Mouse (Mus musculus): ENCODE measurements around the gene Bahcc1. TPM values are rescaled to one million over a fixed set of nuclear protein-coding genes. Genes with fewer than 3 reads are reported as not detected.

Bahcc1 gene
- polyA plus RNA-seq, 1 experiment from 2014 or later: 30.3 TPM

- Histone ChIP-seq H3K36me3 (ENCODE audit: control insufficient read depth, insufficient read depth, low read length) (no peaks in the 10 kb centered on the region), H3K4me2 (ENCODE audit: low read depth, low read length, severe bottlenecking) (no peak overlapping the region), H3K4me3 (ENCODE audit: low read depth, low read length) (no peak overlapping the region), H3K4me1 (replicated peaks; ENCODE audit: control insufficient read depth, insufficient read depth, low read length) (peaks cover 25% of the 10 kb centered on the region), H3K27me3 (ENCODE audit: control insufficient read depth, insufficient read depth, low read length) (no peaks in the 10 kb centered on the region), H3K9me3 (ENCODE audit: control insufficient read depth, low read length) (peaks cover 2% of the 10 kb centered on the region; the same call in 1 of the 2 replicates), H3K9ac (ENCODE audit: low read length) (no peak overlapping the region), H3K27ac (ENCODE audit: low read depth, low read length) (no peak overlapping the region; the same call in 1 of the 2 replicates)
- no peak for ATAC-seq (replicated peaks; ENCODE audit: low FRiP score)
- 91% methylated on average over 17 of the region's 17 CpGs for WGBS
- no peak for DNase-seq (ENCODE audit: low spot score)
Observed at GRCm38 (mm10) chr11:120218176-120218856, 14.4 kb upstream of the Bahcc1 start.

DNA sequence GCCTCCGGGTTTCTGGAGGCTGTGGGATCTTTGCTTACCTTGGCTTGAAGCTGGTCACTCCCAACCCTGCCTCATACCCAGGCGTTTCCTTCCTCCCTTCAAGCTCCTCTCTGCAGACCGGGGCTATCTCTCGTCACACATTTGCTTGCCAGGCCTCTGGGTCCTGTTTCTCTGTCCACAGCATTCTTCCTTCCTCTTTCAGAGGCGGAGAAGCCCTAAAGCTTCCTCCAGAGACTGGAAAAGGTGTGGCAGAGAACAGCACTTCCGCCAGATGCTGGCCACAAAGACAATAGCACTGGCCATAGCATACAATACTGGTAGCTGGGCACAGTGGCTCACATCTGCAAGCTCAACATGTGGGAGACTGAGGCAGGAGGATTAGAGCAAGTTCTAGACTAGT, 13.8 kb upstream of the Bahcc1 start:
- Histone ChIP-seq H3K4me3 (ENCODE audit: low read depth, low read length) (no peak overlapping the region), H3K9ac (ENCODE audit: low read length) (no peak overlapping the region), H3K4me1 (replicated peaks; ENCODE audit: control insufficient read depth, insufficient read depth, low read length) (peaks cover 28% of the 10 kb centered on the region), H3K36me3 (ENCODE audit: control insufficient read depth, insufficient read depth, low read length) (no peaks in the 10 kb centered on the region), H3K9me3 (ENCODE audit: control insufficient read depth, low read length) (no peaks in the 10 kb centered on the region; the same call in 1 of the 2 replicates), H3K4me2 (ENCODE audit: low read depth, low read length, severe bottlenecking) (no peak overlapping the region), H3K27me3 (ENCODE audit: control insufficient read depth, insufficient read depth, low read length) (no peaks in the 10 kb centered on the region), H3K27ac (ENCODE audit: low read depth, low read length) (no peak overlapping the region; the same call in 1 of the 2 replicates)
- WGBS: 84% methylated on average over 6 of the region's 6 CpGs
- no peak for ATAC-seq (replicated peaks; ENCODE audit: low FRiP score)
- DNase-seq (ENCODE audit: low spot score): no peak

- no peak for ATAC-seq (replicated peaks; ENCODE audit: low FRiP score)
- H3K9ac ChIP-seq (ENCODE audit: low read length): no peak overlapping the region
- no peak overlapping the region for H3K4me3 ChIP-seq (ENCODE audit: low read depth, low read length)
- H3K36me3 ChIP-seq (ENCODE audit: control insufficient read depth, insufficient read depth, low read length): no peaks in the 10 kb centered on the region; the same call in 1 of the 2 replicates
- H3K4me1 ChIP-seq (replicated peaks; ENCODE audit: control insufficient read depth, insufficient read depth, low read length): peaks cover 39% of the 10 kb centered on the region
- no peaks in the 10 kb centered on the region for H3K27me3 ChIP-seq (ENCODE audit: control insufficient read depth, insufficient read depth, low read length)
- WGBS: 56% methylated on average over 9 of the region's 9 CpGs
- no peak overlapping the region for H3K4me2 ChIP-seq (ENCODE audit: low read depth, low read length, severe bottlenecking)
- no peak overlapping the region for H3K27ac ChIP-seq (ENCODE audit: low read depth, low read length)
- DNase-seq (ENCODE audit: low spot score): no peak
- no peaks in the 10 kb centered on the region for H3K9me3 ChIP-seq (ENCODE audit: control insufficient read depth, low read length)
Observed at GRCm38 (mm10) chr11:120219916-120220522, 12.7 kb upstream of the Bahcc1 start.

DNA sequence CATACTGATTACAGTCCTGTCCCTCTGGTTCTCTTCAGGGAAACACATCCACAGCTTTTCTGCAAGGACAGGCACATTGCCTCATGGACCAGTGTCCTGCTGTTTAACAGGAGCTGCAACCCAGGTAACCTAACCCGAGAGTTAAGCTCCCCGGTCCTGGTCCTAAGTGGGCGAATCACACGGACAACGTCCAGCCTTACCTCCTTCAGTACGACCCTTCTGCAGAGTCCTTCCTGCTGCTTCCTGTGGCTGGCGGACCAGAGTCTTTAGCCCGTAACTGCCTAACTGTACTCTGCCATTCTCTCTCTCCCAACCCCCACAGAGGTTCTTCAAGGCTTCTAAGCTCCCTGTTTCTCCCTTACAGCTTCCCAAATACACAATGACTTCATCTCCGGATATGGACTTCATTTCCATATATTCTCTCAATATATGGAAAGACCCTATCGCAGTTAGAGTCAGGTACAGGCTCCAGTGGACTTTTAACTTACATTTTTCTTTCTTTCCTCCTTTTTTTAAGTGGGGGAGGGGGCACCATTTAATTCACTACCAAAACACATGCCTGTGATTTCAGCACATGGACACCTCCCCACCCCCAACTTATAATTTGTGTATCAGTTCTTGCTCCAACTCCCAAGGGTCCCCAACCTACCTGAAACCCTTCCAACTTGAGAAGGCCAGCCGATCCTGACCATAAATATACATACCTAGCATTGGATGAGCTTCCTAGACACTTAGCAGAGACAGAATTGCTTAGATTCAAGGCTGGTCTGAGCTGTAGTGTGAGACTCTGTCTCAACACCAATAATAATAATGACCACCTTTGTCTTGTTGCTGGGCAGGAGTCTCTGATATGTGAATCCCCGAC, 11.6 kb upstream of the Bahcc1 start:
- Histone ChIP-seq H3K4me1 (replicated peaks; ENCODE audit: control insufficient read depth, insufficient read depth, low read length) (peaks cover 42% of the 10 kb centered on the region), H3K9ac (ENCODE audit: low read length) (peak overlapping the region; percentile 32), H3K27ac (ENCODE audit: low read depth, low read length) (no peak overlapping the region), H3K9me3 (ENCODE audit: control insufficient read depth, low read length) (no peaks in the 10 kb centered on the region), H3K27me3 (ENCODE audit: control insufficient read depth, insufficient read depth, low read length) (no peaks in the 10 kb centered on the region), H3K4me3 (ENCODE audit: low read depth, low read length) (no peak overlapping the region), H3K36me3 (ENCODE audit: control insufficient read depth, insufficient read depth, low read length) (no peaks in the 10 kb centered on the region; the same call in 1 of the 2 replicates), H3K4me2 (ENCODE audit: low read depth, low read length, severe bottlenecking) (no peak overlapping the region)
- DNase-seq (ENCODE audit: low spot score): peak; percentile 47
- no peak for ATAC-seq (replicated peaks; ENCODE audit: low FRiP score)
- WGBS: 63% methylated on average over 12 of the region's 12 CpGs

- Histone ChIP-seq H3K27ac (ENCODE audit: low read depth, low read length) (no peak overlapping the region), H3K27me3 (ENCODE audit: control insufficient read depth, insufficient read depth, low read length) (no peaks in the 10 kb centered on the region), H3K4me2 (ENCODE audit: low read depth, low read length, severe bottlenecking) (no peak overlapping the region), H3K4me3 (ENCODE audit: low read depth, low read length) (no peak overlapping the region), H3K9ac (ENCODE audit: low read length) (no peak overlapping the region), H3K36me3 (ENCODE audit: control insufficient read depth, insufficient read depth, low read length) (no peaks in the 10 kb centered on the region; the same call in 1 of the 2 replicates), H3K9me3 (ENCODE audit: control insufficient read depth, low read length) (no peaks in the 10 kb centered on the region), H3K4me1 (replicated peaks; ENCODE audit: control insufficient read depth, insufficient read depth, low read length) (peaks cover 41% of the 10 kb centered on the region)
- no peak for ATAC-seq (replicated peaks; ENCODE audit: low FRiP score)
- DNase-seq (ENCODE audit: low spot score): peak; percentile 52
- 90% methylated on average over 6 of the region's 6 CpGs for WGBS
Observed at GRCm38 (mm10) chr11:120222425-120223104, 10.2 kb upstream of the Bahcc1 start.

- Histone ChIP-seq H3K27me3 (ENCODE audit: control insufficient read depth, insufficient read depth, low read length) (no peaks in the 10 kb centered on the region), H3K9ac (ENCODE audit: low read length) (peak overlapping the region; percentile 63)
- 52% methylated on average over 19 of the region's 19 CpGs for WGBS
Observed at GRCm38 (mm10) chr11:120223586-120224487, 8.9 kb upstream of the Bahcc1 start.

GRCm38 (mm10) chr11:120224488-120225255, 8.1 kb upstream of the Bahcc1 start:
- no peak for ATAC-seq (replicated peaks; ENCODE audit: low FRiP score)
- peak overlapping the region; percentile 37; the same call in 1 of the 2 replicates for H3K27ac ChIP-seq (ENCODE audit: low read depth, low read length)
- H3K4me2 ChIP-seq (ENCODE audit: low read depth, low read length, severe bottlenecking): peak overlapping the region; percentile 54
- H3K4me1 ChIP-seq (replicated peaks; ENCODE audit: control insufficient read depth, insufficient read depth, low read length): peaks cover 61% of the 10 kb centered on the region
- H3K36me3 ChIP-seq (ENCODE audit: control insufficient read depth, insufficient read depth, low read length): no peaks in the 10 kb centered on the region; the same call in 1 of the 2 replicates
- H3K27me3 ChIP-seq (ENCODE audit: control insufficient read depth, insufficient read depth, low read length): no peaks in the 10 kb centered on the region
- WGBS: 29% methylated on average over 11 of the region's 11 CpGs
- H3K9ac ChIP-seq (ENCODE audit: low read length): peak overlapping the region; percentile 63
- DNase-seq (ENCODE audit: low spot score): peak; percentile 65
- no peaks in the 10 kb centered on the region for H3K9me3 ChIP-seq (ENCODE audit: control insufficient read depth, low read length)
- H3K4me3 ChIP-seq (ENCODE audit: low read depth, low read length): peak overlapping the region; percentile 24

More at GRCm38 (mm10) chr11:120223586-120224487, 8.9 kb upstream of the Bahcc1 start:
- Histone ChIP-seq H3K4me3 (ENCODE audit: low read depth, low read length) (no peak overlapping the region), H3K9me3 (ENCODE audit: control insufficient read depth, low read length) (no peaks in the 10 kb centered on the region), H3K4me1 (replicated peaks; ENCODE audit: control insufficient read depth, insufficient read depth, low read length) (peaks cover 54% of the 10 kb centered on the region), H3K4me2 (ENCODE audit: low read depth, low read length, severe bottlenecking) (no peak overlapping the region), H3K27ac (ENCODE audit: low read depth, low read length) (0 out of 2 replicates have a peak overlapping the region, but pooled peaks have one; percentile 31), H3K36me3 (ENCODE audit: control insufficient read depth, insufficient read depth, low read length) (no peaks in the 10 kb centered on the region; the same call in 1 of the 2 replicates)
- ATAC-seq (replicated peaks; ENCODE audit: low FRiP score): 0 out of 2 replicates have a peak, but pooled peaks have one; percentile 16
- DNase-seq (ENCODE audit: low spot score): peak; percentile 73

Data from forebrain, embryonic 11.5 days (tissue).